Mouse (Mus musculus) E14TG2a.4 (cell line): ENCODE measurements around the gene Klhl36.

ENCODE experiments used
- CTCF ChIP-seq: conservative IDR thresholded peaks from 2 replicates; pipeline ENCODE4 v1.5.1; 2014; ENCODE audit warnings: low read length
- NANOG ChIP-seq: IDR thresholded peaks from 2 replicates; pipeline ENCODE4 v1.6.1; 2014; ENCODE audit warnings: borderline replicate concordance, low read length, mixed read lengths

DNA sequence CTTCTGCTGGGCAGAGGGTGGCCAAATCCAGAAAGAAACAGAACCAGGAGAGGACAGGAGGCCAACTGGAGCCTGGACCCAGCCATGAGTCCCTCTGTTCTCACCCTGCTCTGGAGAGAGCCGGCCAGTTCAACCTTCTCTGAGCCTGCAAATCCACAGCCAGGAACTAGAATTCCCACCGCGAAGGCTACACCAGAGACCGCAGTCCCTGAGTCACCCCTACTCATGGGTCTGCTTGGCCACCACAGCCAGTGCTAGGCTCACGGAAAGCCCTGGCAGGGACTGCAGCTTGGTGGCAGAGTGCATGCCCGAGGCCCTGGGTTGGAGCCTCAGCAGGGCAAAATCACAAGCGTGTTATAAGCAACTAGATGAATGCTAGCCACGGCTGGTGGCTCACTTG is 42.1 kb upstream of the Klhl36 start:
- TF ChIP-seq CTCF (no peak), NANOG (no peak)
